Mouse (Mus musculus): ENCODE measurements around the gene Cblb.

The Cblb gene

DNA sequence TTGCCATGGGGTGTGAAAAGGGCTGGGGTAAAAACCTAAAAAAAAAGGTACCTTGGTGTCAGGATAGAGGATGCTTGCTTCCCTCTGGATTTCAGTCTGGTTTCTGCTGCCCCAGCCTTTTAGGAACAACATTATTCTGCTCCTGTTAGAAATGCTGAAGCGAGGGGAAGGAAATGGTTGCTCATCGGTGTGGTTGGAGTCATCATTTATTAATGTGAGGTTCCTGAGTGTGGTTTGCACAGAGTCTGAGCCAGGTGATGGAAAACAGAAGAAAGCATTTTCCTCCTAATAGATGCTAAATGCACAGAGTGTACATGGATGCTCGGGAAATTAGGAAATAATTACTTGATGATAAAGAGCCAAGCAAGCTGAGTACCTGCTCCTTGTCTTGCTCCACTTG is 5.3 kb downstream of the Cblb start:
- intact Hi-C loops (cut with DNase I) = loop anchor here (10.0 kb wide), 1 partner anchor 149 kb away; no protein-coding TSS in a partner anchor

DNA sequence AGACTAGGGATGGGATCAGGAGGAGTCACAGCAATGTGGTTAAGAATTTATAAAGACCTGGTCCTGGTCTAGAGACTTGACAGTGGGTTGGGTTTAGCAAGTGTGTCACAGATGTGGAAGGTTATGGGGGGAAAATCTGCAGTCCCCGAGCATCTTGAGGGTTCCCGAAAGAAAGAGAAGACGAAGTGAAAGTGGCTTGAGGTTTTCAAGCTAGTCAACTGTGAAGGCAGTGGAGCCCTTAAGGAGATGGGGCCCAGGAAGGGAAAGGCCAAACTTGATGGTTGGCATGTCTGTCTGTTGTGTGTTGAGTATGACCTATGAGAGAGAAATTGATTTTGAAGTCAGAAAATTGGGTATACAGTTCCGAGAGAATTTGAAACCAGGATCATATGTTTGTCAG is 7.3 kb downstream of the Cblb start:
- intact Hi-C loops (cut with DNase I) = loop anchor here (10.0 kb wide), 1 partner anchor 147 kb away; no protein-coding TSS in a partner anchor

DNA sequence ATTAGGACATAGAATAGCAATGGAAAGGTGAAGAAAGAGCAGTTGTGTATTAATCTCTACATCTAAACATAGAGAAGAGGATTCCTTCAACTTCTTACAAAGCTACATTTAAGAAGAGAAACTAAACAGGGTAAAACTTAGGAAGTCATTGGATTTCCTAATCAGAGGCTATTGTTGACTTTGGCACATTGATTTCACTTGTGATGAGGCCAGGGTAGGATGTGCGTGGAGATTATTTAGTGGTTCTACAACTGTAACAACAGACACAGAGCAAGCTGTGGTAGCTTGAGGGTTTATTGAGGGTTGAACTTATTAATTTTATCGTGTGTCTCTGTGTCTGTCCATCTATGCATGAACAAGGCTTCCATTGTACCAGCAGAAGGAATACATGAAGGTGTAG is 7.8 kb downstream of the Cblb start:
- intact Hi-C loops (cut with DNase I) = loop anchor here (10.0 kb wide), 1 partner anchor 146 kb away; no protein-coding TSS in a partner anchor

DNA sequence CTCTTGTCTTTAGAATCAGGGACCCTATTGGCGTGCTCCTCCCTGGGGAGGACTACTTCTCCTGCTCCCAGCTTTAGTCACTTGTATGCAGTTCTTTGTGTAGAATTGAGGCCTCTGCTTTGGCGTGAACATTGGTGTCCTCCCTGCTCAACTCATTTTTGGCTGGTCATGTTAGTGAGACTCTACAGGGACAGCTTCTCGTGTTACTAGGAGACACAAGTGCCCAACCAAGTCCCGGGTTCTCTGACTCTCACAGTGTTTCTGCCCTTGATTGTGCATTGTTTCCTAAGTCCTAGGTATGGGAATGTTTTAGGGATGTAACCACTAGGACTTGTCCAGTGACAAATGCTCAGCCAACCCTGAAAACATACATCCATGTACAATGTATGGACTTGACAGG is 9.9 kb downstream of the Cblb start:
- intact Hi-C loops (cut with DNase I) = no loop called here

DNA sequence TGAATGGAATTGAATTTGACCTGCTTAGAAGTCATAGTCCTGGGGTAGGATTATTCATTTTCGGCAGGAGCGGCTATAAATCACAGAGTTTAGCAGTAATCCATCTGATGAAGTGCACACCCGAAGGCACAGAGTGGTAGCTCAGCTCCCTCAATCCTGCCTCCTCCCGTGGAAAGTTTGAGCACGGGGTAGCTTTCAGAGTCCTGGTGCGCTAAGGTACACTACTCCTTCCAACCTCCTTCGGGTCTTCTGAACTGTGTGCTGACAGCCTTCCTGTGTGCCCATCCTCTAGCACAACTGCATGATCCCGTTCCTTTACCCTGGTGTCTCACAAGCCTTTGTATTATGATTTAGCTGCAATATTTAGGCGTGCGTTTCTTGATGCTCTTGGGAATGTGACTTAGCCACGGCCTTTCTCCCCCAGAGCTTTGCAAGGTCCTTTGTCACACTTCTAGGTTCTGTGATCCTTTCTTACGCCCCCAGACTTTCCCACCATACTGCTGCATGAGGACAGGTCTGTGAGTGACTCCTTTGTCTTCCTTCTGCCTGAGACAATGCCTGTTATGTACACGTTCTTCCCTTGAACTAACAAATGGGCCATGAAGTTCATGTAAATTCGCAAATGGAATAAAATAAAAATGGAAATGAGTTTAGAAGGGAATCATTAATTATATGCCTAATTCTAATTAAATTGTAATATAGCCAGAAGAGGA is 11.8 kb downstream of the Cblb start:
- intact Hi-C loops (cut with DNase I) = no loop called here

DNA sequence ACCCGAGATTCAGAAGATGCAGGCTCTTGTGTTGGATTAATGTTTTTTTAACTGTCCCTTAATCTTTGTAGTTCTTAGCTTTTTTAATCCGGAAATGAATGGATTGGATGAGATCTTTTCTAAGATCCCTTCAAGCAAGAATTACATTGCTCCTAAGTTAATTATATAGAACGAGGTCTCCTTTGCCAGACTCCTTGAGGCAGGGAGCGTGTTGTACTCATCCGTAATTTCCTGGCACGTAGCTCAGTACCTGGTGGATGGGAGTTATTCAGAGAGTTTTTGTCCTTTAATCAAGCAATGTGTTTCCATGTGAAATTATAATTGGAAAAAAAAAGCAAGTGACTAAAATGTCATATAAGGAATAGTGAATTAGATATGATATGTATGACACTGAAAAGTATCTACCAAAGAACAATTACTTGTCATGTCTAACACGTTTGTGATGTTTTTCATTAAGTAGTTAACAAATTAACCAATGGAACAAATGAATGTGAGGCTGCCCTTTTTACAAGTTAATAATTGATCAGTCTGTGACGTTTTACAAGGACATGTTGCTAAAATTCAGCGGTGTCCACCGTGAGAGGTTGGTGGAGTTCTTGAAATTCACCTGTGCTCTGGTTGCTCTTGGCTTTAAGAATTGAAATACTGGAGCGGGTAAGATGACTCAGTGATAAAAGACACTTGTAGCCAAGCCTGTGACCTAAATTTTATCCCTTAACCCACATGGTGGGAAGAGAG is 12.5 kb downstream of the Cblb start:
- intact Hi-C loops (cut with DNase I) = no loop called here

- intact Hi-C loops (cut with DNase I) = no loop called here
Measured at GRCm38 (mm10) chr16:52044518-52044917, 13.5 kb downstream of the Cblb start.

GRCm38 (mm10) chr16:52044985-52045384 is 14.0 kb downstream of the Cblb start:
- intact Hi-C loops (cut with DNase I) = no loop called here

DNA sequence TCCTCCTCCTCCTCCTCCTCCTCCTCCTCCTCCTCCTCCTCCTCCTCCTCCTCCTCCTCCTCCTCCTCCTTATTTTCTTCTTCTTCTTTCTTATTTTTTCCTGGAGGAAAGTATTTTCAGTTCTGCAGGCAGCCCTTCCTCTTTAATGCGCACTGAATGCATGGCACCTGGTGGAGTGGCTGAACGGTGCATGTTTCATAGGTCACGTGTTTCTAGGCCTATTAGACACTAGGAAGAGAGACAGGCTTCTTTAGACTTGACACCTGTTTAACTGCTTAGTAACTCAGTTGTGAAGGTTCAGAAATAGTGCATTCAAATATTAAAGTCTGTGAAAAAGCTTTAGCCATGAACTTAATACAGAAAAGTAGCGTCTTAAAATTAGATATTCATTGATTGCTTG is 15.4 kb downstream of the Cblb start:
- intact Hi-C loops (cut with DNase I) = no loop called here

GRCm38 (mm10) chr16:52051106-52051505 is 20.1 kb downstream of the Cblb start:
- intact Hi-C loops (cut with DNase I) = no loop called here

DNA sequence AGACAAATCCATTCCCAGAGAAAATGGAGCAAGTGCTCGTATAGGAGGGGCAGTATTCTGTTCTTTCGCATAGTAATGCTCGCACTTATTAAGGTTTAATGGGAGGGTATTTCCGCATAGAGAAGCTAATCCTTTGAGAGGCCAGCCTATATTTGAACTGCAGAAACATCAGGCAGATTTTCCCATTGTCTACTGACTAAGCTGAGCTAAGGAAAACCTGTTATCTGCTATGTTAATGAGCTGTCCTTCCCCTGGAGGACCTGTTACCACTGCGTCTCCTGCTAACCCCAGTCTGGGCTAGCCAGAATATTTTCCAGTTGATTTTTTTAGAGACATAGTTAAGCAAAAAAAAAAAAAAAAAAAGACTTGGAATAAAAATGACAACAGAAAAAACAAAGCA is 21.7 kb downstream of the Cblb start:
- intact Hi-C loops (cut with DNase I) = no loop called here

DNA sequence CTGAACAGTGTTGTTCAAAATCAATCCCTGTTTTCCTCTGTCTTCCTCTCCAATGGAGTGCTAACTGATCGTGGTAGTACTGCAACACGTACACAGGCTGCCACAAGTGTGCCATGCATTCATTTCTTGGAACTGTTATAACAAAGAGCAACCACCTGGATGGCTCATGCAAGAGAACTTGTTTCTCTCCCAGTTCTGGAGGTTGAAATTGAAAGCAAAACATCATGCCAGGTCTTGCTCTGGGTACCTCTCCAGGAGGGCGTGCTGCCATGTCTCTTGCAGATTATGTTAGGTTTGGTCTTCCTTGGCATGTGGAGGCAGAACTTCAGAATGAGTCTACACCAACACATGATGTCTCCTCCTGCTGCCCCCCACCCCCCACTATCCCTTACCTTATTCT is 24.2 kb downstream of the Cblb start:
- intact Hi-C loops (cut with DNase I) = no loop called here

GRCm38 (mm10) chr16:52056164-52056563 is 25.1 kb downstream of the Cblb start:
- intact Hi-C loops (cut with DNase I) = no loop called here

DNA sequence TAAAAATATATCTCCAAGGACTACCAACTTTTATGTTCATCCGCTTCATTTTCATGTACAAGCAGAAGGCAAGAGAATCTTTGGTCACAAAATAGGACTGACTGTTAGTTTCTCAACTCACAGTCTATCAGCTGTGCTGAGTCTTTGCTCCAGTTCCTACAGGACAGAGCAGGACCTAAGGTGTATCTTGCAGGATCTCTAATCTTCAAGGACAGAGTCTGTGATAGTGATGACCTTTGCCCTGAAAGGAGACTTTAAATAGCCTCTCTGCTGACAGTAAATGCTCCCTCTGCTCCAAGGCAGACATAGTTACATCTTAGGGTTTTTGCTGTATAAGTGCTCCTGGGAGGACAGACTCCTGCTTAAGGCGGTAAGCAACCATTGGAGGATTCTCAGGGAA is 26.3 kb downstream of the Cblb start:
- intact Hi-C loops (cut with DNase I) = no loop called here

GRCm38 (mm10) chr16:52059535-52059934 is 28.5 kb downstream of the Cblb start:
- intact Hi-C loops (cut with DNase I) = no loop called here

- intact Hi-C loops (cut with DNase I) = no loop called here
Measured at GRCm38 (mm10) chr16:52060100-52060719, 29.2 kb downstream of the Cblb start.

DNA sequence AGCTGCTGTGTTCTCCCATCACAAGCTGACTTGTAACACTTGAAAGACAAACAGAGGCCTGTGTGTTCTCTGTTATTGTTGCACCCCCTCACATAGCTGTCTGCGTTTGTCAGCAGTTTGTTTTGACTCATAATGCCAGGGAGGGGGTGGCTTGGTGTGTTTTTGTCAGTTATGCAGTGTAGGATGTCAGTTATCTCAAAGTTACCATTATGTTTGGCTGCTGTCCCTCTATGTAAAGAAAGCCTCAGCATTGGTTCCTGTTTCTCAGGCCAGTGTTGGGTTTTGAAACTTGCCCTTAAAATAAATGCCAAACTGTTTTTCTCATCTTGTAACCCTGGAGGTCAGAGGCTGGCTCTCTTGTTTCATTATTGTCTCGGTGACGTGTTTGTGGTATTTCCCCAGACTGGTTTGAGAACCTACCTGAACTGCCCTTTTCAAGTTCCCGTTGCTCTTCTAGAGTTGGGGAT is 30.0 kb downstream of the Cblb start:
- intact Hi-C loops (cut with DNase I) = no loop called here

DNA sequence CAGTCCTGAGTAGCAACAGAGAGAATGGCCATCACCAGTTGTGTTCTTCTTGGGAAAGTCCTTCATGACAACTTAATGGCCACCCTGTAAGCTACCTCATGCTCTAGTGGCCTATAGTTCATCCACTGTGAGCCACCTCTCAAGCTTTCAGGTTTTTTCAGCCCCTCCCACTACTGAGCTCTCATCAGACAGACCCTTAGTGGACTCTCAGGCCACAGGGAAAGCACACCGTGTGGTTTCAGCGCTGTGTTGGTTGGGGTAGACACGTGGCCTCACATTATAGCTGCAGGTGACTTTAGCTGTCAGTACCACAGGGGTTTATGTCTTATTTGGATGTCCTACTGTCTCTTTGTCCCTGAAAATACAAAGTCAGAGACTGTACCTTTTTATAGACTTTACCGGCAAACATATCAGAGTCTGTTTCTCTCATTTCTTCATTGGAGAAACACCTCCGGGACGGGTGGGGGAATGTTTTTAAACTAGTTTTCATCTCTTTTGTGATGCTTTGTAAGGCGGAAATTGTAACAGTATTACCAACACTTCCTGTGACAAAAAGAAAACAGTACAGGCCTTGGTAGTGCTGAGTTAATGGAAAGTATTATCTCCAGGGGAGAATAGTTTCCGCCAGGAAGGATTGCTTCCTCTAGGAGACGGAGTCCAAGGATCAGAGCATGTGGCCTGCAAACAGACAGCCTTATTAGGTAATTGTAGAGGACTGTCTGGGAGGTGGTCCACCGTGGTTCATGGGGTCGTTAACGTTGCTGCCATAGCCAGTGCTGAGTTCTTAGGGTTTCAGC is 33.5 kb downstream of the Cblb start:
- intact Hi-C loops (cut with DNase I) = no loop called here

- intact Hi-C loops (cut with DNase I) = no loop called here
Measured at GRCm38 (mm10) chr16:52067632-52068516, 36.8 kb downstream of the Cblb start.

- intact Hi-C loops (cut with DNase I) = no loop called here
Measured at GRCm38 (mm10) chr16:52068517-52068874, 37.5 kb downstream of the Cblb start.
